Mouse (Mus musculus) ES-CJ7 (cell line): ENCODE measurements around the gene Sgta.
"Not testable (repeated sequence)": the region's sequence is repeated elsewhere in the genome, so short reads cannot be mapped to it uniquely, and the experiment has no call there.

Source experiments
- DNase-seq: peaks from one replicate; pipeline ENCODE4 v3.0.0; 2011; ENCODE audit warnings: low read depth, low spot score

Sgta gene

DNA sequence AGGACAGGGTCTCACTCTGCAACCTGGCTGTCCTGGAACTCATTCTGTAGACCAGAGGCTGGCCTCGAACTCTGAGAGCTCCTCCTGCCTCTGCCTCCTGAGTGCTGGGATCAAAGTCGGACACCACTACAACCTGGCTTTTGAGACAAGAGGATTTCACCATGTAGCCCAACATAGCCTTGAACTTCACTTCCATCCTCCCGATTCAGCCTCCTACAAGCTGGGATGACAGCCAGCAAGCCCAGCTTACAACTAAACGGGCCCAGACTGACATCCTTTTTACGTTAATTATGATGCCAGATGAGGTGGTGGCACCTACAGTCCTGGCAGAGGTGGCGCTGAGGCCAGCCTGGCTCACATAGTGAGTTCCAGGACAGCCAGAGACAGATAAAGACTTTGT, 1.1 kb downstream of the Sgta start:
- no peak for DNase-seq

DNA sequence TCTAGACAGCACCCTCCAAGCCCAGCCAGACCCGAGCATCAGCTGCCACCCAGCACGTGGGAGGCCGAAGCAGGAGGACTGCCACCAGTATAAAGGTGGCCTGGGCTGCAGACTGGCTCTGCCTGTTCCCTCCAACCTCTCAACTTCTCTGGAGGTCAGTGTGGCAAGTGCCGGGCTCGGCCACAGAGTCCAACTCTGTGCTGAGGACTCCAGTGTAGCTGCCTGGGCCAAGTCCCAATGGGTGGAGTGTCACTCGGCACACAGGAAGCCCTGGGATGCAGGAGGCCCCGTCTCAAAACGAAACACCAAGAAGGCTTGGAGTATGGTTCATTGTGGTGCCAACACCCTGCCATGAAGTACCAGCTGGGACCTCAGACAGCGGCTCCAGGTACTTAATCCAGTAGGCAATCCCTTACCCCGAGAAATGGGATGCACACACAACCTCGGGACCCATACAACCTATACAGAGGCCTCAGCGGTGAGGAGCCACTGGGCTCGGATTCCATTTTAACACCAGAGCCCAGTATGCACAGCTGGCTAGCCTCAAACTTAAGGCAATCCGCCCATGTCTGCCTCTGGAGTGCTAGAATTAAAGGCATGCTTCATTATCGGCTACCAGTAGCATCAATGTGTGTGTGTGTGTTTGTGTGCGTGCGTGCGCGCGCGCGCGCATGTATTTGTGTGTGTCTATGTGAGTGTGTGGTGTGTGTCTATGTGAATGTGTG, 2.4 kb downstream of the Sgta start:
- DNase-seq: no peak

DNA sequence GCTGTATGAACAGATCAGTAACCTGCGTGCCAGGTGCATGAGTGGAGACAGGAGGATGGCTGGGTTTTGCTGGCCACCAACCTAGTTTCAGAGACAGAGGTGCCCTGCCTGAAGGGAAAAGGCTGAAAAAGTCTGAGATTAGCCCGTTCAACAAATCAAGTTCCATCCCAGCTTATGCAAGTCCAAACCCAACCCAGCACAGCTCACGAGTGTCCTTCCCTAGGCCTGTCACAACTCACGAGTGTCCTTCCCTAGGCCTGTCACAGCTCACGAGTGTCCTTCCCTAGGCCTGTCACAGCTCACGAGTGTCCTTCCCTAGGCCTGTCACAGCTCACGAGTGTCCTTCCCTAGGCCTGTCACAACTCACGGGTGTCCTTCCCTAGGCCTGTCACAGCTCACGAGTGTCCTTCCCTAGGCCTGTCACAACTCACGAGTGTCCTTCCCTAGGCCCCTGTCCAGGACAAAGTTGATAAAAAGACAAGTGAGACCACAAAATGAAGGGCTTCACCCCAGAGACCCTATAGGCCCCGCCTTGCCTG, 4.1 kb downstream of the Sgta start:
- DNase-seq: not testable (repeated sequence)

DNA sequence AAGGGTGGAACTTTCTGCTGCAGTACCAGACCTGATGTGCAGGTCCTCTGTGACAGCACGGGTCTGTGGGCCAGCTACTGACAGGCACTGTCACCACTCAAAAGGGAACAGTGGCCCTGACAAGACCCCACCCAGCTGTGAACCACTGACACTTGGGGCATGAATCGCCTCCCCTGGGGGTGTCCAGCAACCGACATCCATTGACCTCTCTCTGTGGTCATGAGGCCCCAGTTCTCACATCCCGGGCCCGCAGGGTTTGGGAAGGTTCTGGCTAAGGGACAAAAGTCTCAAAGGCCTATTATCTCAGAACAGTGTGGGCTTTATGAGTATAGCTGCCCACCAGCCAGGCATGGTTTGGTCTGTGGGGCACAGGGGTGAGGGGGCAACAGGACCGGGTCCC, 4.8 kb downstream of the Sgta start:
- no peak for DNase-seq

DNA sequence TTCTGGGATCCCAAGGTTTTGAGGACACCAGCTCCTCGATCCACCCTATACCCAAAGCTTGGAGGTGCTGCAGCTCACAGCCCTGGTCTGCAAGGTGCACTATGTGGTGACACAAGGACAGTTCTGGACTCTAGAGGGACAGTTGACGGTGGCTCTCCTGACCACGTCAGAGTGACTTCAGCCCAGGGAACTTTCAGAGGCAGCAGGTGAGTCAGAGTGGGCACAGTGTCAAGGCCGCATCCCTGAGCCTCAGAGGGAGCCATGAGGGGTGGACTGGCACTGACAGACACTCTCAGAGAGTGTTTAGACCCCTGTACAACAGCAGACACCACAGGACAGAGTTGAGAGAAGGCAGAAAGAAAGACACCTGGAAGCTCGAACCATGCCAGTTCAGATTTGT, 7.4 kb downstream of the Sgta start:
- DNase-seq: no peak

DNA sequence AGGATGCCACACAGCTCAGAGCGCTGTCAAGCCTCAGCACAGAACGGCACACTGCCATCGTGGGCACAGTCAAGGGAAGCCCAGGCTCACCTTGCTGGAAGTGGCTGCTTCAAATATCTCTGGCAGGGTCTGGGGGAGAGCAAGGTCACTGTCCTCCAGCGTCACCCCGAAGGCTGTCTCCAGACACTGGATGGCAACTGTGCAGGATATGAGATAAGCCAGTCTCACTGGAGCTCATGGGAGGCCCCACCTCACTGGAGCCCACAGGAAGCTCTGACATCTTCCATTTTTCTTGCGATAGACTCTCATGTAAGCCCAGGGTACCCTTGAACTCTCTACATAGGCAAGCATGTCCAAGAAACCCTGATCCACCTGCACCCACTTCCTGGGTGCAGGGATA, 8.8 kb downstream of the Sgta start:
- DNase-seq: no peak

DNA sequence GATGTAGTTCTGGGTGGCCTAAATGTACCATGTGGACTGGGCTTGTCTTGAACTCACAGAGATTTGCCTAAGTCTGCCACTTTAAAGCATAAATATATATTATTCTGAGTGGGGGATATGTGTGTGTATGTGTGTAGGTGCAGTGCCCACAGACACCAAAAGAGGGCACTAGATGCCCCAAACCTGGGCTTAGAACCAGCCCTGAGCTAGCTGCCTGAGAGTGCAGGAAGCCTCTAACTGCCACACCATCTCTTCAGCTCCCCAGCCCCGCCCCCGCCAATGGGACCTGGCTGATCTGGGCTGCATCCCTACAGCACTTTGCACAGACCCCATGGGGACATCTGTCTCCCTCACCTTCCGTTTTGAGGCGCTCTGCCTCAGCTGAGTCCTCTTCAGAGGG, 9.3 kb downstream of the Sgta start:
- peak; percentile 71 for DNase-seq

DNA sequence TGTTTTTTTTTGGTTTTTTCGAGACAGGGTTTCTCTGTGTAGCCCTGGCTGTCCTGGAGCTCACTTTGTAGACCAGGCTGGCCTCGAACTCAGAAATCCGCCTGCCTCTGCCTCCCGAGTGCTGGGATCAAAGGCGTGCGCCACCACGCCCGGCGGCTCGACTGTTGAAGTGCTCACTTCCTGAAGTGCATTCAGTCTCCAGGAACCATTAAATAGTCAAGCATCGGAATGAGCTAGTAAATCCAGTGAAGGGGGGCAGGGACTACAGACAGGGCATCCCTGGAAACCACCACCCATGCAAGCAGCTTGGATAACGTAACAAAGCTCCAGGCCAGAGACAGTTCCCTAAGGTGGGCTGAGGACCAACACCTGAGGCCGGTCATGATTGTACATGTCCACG, 14.7 kb downstream of the Sgta start:
- DNase-seq: peak; percentile 51

DNA sequence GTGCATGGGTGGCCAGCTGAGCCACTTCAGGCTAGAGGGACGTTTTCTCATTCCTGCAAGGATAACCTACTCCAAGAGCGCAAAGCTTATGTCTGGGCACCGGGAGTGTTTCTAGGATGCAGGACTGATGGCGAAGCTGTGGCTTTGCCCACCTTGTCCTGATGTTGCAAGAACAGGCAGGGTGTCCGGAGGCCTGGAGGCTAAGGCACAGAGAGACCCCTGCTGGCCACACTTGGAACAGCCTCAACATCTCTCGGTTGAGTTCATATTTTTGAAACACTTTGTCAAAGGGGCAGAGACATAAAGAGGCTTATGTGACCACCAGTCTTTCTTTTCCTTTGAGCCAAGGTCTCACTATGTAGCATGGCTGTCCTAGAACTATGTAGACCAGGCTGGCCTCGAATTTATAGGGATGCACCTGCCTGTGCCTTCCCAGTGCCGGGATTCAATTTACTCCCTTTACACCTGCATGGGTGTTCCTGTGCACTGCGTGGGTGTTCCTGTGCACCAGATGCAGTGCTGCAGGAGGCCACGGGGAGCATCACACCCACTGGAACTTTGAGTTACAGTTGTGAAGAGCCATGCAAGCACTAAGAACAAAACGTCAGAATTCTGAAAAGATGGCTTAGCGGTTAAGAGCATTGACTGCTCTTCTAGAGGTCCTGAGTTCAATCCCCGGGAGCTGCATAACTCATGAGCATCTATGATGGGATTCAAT, 18.4 kb downstream of the Sgta start:
- DNase-seq: peak; percentile 70

DNA sequence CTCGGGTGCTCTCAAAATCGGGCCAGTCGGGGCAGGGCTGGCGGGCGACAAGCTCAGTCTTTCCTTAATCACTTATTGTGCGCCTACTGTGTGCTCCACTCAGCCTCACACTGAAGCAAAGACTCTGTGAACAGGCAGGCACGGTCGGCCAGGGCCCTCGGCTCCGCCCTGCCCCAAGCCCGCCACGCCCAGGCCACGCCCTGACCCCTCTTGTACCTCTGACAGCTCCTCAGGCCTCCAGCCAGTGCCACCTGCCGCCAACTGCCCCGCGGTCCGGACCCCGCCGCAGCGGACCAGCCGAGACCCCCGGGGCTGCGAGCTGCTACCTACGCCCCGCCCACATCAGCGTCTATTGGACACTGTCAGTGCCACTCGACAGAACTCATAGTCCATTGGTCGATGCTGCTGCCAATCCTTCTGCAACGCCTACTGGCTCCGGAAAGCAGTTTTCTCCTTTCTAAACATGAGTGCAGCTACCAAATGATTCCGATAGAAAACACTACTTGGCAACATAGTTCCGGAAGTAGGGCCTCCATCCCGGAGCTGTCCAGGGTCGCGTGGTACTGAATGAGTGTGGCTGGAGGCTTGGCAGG, 22.9 kb downstream of the Sgta start, which contains the start of gene Slc39a3:
Gene Slc39a3, minus strand, starts transcription at position 439 of the 593 bp plus-strand sequence.
- peak; percentile 100 for DNase-seq

DNA sequence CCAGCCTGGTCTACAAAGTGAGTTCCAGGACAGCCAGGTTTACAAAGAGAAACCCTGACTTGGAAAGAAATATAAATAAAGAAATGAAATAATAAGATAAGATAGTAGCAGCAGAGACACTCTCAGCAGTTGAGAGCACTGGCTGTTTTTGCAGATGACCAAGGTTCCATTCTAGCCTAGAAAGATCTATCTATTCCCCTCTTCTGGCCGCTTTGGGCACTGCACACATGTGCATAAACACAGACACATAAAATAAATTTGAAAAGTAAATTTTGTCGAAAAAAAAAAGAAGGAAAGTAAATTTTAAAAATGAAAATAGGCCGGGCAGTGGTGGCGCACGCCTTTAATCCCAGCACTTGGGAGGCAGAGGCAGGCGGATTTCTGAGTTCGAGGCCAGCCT, 23.7 kb downstream of the Sgta start:
- DNase-seq: peak; percentile 35

DNA sequence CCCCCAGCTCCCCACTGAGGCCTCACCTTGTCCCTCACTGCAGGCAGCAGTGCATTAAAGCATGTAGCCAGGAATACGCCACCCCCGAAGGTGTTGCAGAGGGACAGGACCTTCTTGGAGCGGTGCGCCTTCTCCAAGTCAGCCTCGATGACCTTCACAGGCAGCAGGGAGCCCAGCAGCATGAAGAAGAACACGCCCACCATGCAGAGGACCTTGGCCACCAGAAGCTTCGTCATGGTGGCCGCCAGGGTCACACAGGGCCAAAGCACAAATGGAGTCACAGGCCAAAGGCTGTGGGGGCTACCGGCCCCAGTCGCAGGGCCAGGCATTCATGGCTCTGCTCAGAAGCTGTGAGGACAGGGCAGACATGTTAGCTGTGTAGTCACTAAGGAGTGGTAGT, 26.4 kb downstream of the Sgta start:
- DNase-seq: no peak

DNA sequence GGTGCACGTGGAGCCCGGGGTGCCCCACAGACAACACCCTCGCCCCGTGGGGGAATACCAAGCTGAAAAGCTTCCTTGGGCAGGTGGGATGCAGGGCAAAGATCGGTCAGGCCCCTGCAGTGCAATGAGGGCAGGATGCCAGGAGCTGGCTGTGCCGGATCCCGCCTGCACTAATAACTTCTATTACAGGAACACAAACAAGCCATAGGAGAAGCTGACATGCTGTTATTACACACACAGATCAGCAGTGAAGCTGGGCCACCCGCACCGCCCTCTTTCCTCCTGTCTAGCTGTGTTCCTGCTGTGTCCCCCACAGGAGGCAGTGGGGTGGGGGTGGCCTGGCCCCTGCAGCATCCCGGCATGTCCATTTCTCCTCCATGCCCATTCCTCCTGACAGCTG, 30.9 kb downstream of the Sgta start:
- no peak for DNase-seq

DNA sequence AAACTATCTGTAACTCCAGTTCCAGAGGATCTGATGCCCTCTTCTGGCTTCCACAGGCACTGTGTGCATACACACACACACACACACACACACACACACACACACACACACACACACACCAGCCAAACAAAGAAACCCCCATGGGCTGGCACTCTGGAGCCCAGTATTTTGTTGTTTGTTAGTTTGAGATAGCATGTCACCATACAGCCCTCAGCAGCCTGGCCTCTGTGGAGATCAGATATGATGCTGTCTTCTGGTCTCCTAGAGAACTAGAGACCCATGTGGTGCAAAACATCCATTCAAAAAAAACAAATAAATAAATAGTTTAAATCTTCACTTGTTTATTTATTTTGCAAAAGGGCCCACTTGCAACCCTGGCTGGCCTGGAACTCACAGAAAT, 31.8 kb downstream of the Sgta start:
- DNase-seq: no peak

DNA sequence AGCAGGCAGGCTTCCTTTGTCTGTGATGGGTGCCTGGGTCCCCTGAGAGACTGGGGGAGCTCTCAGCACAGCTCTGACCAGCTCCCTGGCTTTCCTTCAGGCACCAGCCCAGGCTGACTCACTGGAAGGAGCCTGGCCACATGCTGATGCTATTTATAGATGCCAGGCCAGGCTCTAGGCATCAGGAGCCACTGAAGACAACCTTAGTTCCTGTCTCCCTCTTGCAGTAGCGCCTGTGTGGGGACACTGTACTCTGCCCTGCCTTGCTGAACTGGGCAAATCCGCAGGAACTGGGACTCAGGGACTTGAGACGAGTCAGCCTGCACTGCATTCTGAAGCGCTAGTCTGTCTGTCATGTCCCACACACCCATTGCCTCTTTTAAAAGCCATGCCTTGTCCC, 32.6 kb downstream of the Sgta start:
- DNase-seq: no peak

DNA sequence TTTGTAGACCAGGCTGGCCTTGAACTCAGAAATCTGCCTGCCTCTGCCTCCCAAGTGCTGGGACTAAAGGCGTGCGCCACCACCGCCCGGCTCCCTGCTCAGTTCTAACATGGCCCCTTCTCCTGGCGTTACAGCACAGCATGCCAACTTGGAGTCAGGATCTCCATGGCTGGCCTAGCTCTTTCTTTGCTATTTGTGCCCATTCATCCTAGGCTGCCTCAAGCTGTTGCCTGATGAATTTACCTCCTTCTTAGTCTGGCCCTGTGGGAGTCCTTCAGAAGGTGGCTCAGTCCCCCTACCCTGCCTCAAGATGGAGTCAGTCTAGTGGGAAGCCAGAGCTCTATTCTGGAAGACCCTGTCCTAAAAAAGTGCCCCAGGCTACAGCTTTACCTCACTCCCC, 33.1 kb downstream of the Sgta start:
- DNase-seq: no peak

DNA sequence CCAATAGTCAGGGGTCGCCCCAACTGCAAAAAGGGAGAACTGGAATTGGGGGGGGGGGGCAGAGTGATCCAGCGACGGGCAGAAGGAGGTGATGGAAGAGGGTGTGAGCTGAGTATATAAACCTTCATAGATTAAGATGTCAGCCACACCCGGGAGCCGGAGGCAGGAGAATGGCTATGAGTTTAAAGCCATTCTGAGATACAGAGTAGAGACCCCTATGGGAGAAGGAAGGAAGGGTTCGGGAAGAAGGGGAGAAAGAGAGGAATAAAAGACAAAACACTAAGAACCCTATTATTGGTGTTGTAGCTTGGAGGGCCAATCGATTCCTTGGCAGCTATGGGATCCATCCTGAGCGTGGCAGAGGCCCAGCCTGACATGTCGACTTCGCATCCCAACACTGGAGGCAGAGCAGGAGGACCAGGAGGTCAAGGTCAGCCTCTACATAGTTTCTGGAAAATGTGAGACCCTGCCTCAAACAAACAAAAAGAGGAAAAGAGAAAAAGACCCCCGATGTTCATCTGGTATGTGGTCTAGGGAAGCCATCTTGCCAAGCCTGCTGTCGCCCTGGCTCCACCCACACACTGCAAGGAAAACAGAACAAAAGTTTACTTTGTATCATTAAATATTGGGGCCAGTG, 34.2 kb downstream of the Sgta start, which contains the start of gene Diras1:
Gene Diras1, minus strand, starts transcription at position 24 of the 637 bp plus-strand sequence.
- no peak for DNase-seq

DNA sequence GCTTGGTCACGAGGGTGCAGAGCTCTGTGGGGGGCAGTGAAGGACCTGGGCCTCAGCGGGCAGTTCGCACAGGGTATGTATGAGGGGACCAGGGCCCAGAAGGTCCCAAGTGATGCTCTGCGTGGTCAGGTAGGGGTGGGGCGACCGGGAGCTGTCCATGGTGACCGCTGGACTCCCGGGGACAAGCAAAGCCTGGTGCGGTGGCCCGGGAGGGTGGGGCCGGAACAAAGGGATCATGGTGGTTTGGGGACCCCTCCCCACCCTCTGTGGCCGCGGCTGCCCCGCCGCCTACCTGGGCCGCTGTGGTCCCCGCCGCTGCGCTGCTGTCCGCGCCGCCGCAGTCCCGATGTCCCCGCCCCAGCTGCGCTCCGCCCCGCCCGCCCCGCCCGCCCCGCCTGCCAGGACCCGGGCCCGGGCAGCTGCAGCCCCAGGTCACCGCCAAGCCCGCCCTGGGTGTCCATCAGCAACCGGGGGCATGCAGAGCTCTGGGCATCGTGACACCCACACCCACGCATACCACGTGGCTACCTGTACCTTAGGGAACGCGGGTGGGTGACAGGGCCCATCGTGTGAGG, 34.8 kb downstream of the Sgta start:
- DNase-seq: no peak

DNA sequence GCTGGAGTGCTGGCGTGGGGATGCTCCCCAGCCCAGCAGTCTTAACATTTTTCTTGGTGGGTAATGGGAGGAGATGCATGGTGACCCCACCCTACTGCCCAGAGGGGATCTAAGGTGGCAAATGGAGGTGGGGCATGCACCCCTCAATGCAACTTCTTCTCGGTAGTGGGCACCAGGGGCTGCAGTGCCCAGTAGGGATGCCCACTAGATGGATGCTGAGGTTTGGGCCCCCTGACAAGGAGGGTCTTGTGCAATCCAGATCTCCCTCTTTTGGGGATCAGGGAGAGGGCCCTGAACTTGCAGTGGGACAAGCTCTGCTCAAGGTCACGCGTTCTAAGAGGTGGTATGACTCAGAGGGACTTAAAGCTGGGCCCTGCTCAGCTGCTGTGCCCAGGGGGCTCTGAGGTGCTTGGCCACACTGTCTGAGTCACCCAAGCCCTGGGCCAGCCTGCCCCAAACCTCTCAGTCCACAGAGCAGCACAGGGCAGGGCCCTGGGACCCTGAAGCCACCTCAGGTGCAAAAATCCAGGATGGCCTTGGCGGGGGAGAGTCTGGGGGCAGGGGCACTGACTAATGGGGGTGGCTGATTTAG, 35.5 kb downstream of the Sgta start:
- DNase-seq: no peak

DNA sequence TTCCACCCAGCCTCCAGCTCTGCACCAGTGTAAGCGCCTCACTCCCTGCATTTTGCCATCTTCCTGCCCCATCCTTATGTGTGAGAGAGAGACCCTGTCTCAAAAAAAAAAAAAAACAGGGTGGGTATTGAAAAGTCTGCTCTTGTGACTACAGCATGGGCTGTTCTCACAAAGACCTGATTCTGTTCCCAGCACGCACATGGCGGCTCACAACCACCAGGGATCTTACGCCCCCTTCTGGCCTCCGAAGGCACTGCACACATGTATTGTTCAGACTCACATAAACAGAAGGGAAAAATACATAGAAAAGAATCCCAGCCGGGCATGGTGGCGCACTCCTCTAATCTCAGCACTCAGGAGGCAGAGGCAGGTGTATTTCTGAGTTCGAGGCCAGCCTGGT, 37.2 kb downstream of the Sgta start:
- peak; percentile 88 for DNase-seq

DNA sequence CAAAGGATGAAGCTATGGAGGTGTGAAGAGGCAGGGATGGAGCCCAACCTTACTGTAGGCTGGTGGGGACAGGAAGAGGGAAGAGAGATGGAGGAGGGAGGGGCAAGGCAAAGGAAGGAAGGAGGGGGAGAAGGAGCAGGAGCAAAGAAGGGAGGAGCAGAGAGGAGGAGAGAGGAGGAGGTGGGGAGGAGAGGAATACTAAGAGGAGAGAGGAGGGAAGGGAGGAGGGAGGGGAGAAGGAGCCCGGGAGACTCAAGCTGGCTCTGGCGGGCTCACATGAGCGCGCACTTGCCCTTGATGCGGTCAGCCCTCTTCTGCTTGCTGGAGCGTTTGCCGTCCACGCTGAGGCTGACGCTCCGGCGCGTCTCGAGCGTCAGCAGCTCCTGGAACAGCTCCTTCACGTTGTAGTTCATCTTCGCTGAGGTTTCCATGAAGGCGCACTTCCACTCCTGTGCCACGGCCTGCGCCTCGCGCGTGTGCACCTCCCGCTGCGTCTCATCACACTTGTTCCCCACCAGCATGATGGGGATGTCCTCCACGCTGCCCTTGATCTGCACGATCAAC, 38.4 kb downstream of the Sgta start:
- peak; percentile 37 for DNase-seq
